Mouse (Mus musculus) heart, adult 10 weeks (tissue): ENCODE results near the gene Cox6b2. TPM values are rescaled to one million over a fixed set of nuclear protein-coding genes. Genes with fewer than 3 reads are reported as not detected.

Experiments
- polyA plus RNA-seq: library from polyadenylated mRNA; stranded (reverse); fragments of 350-450 nt; fragmentation: Illumina TruSeq; extraction: RNeasy Lipid Tissue Mini Kit (QIAGEN cat#74804); gene quantifications from one replicate; pipeline ENCODE4 v1.2.3, GENCODE M21; 2014; ENCODE audit warnings: low read depth, low replicate concordance

The Cox6b2 gene
- polyA plus RNA-seq = 10.7 TPM

DNA sequence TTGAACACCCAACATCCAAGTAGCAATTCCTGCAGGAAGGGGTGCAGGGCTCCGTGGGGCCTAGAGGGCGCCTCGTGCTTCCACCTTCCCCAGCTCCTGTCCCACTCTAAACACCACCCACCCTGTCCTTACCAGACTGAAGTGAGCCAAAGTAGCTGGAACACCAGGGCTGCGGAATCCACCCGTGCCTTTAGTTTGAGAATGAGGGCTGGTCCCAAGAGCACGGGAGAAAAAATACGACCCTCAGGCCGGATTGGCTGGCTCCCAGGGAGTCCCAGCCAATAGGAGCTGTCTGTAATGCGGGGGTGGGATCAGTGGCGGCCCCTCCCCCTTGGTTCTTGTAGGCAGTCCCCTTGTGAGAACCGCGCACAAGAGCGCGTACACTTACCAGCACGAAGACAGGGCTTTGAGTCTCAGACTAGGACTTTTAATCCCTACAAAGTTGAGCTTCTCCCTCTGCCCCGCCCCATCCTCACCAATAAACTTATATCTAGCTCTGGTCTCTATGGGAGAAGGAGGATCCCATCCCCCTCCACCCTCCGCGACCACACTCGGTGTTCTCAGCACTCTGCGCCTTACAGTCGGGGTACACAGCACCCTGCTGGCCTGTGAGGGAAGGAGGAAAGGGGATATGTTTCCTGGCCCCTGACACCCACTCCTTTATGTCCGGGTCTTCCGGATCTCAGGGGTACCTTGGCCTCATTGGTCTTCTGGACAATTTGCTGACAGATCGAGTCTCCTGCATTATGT is at the start of gene Cox6b2:
Gene Cox6b2, minus strand, starts transcription at position 274 of the 750 bp plus-strand sequence.

DNA sequence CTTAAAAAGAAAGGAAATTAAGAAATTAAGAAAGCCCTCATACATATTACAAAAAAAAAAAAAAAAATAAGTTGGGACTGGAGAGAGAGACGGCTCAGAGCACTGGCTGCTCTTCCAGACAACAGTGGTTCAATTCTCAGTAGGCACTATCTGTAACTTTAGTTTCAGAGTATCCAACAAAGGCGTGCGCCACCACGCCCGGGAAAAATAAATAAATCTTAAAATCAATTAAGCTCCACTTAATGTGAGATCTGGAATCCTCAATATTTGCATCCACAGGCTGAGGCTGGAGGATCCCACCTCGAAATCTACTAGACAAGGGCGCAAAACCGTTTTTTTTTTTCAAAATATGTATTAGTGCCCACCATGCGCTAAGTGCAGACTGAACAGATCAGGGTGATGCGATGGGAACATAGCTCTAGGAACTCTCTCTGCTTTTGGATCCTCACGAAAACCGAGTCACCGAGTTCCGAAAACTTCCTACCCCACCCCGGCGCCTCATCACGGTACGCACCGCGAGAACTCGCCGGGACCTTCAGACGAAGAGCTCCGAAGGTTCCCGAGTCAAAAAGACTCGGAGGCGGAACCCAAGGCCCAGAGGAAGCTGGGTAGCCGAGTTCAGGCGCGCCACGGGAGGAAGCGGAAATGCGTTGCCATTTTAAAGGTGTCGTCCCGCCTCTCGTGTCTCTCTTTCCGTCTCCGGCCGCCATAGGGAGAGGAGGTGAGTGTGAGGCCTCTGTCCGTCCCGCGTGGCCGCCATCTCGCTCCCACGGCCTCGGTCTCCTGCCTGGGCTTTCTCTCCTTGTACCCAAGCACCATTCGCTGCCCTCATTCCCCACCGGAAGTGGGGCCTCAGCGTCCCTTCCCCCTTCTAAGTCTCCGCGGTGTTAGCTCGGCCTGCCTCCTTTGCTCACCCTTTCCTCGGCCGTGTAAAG is 39.7 kb upstream of the Cox6b2 start, which contains the start of gene Rpl28:
Gene Rpl28, plus strand, starts transcription at position 597 of the 935 bp plus-strand sequence.

GRCm38 (mm10) chr7:4789436-4789935 is 36.6 kb upstream of the Cox6b2 start, which contains the start of gene Tmem238:
Gene Tmem238 (minus strand): TSS chr7:4789656.

DNA sequence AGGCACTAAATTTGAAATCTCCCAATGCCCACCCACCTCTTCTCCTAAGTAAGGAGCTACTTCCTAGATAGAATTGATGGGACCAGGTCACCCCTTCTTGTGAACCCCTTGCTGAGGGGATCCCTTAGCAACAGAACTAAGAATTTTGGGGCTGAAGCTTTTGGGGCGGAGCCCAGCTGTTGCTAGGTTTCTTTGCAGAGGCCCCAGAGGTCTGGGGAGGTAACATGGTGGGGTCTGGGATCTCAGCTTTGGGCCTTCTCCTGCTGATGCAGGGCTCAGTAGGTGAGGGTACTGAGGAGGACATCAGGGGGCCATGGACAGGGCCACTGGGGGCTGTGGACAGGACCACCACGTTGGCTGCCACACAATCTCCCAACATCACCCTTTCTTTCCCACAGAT is 29.9 kb upstream of the Cox6b2 start, which contains the start of the genes Il11 and Tmem190:
Gene Il11, minus strand, starts transcription at position 101 of the 400 bp plus-strand sequence.
Gene Tmem190, plus strand, starts transcription at position 179 of the 400 bp plus-strand sequence.

DNA sequence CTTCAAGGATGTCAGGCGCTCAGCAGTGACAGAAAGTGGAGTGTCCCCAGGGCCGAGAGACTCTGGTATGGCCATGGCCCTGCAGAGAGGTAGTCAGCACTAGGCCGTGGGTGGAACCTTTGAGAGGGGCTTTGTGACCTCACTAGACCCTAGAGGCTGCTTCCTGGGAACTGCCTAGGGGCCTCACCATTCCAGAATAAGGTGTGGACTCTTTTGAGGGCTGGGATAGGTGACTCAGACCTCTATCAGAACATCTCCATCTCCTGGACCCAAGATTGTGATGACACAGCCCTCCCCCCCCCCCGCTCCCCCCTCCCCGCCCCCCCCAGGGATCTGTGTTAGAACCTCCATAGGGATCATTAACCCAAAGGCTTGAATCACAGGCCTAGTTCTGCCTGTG is 18.3 kb upstream of the Cox6b2 start, which contains the start of gene Fam71e2:
Gene Fam71e2, minus strand, starts transcription at position 101 of the 400 bp plus-strand sequence.

GRCm38 (mm10) chr7:4739544-4740275 is 13.2 kb downstream of the Cox6b2 start, which contains the start of gene Kmt5c:
Gene Kmt5c (plus strand): TSS chr7:4740115.

GRCm38 (mm10) chr7:4725169-4725568 is 27.7 kb downstream of the Cox6b2 start, which contains the start of gene Tmem150b:
Gene Tmem150b (minus strand): TSS chr7:4725249.

Other genes with a start within 250 kb of the Cox6b2 start
- gene Tnnt1, start 236.7 kb downstream of the Cox6b2 start, polyA plus RNA-seq = 33.8 TPM
- 10,656 TPM for gene Tnni3, start 228.9 kb downstream of the Cox6b2 start, polyA plus RNA-seq
- 7.5 TPM for gene Dnaaf3, start 220.6 kb downstream of the Cox6b2 start, polyA plus RNA-seq
- gene Syt5, start 205.6 kb downstream of the Cox6b2 start, polyA plus RNA-seq = 0.97 TPM
- not detected for gene Ptprh, start 149.1 kb downstream of the Cox6b2 start, polyA plus RNA-seq
- 7.5 TPM for gene Tmem86b, start 121.7 kb downstream of the Cox6b2 start, polyA plus RNA-seq
- 64.9 TPM for gene Ppp6r1, start 94.1 kb downstream of the Cox6b2 start, polyA plus RNA-seq
- gene Hspbp1, start 68.0 kb downstream of the Cox6b2 start, polyA plus RNA-seq = 37.1 TPM
- 2.1 TPM for gene Brsk1, start 62.5 kb downstream of the Cox6b2 start, polyA plus RNA-seq
- gene Tmem150b, start 27.8 kb downstream of the Cox6b2 start, polyA plus RNA-seq = not detected
- 22.8 TPM for gene Kmt5c, start 13.0 kb downstream of the Cox6b2 start, polyA plus RNA-seq
- not detected for gene Fam71e2, start 18.2 kb upstream of the Cox6b2 start, polyA plus RNA-seq
- gene Il11, start 29.8 kb upstream of the Cox6b2 start, polyA plus RNA-seq = not detected
- not detected for gene Tmem190, start 29.8 kb upstream of the Cox6b2 start, polyA plus RNA-seq
- 6.3 TPM for gene Tmem238, start 36.6 kb upstream of the Cox6b2 start, polyA plus RNA-seq
- gene Rpl28, start 39.8 kb upstream of the Cox6b2 start, polyA plus RNA-seq = 392 TPM
- gene Ube2s, start 59.5 kb upstream of the Cox6b2 start, polyA plus RNA-seq = 101 TPM
- gene Shisa7, start 91.6 kb upstream of the Cox6b2 start, polyA plus RNA-seq = not detected
- 13.4 TPM for gene Isoc2b, start 117.2 kb upstream of the Cox6b2 start, polyA plus RNA-seq
- gene Isoc2a, start 124.1 kb upstream of the Cox6b2 start, polyA plus RNA-seq = 45.8 TPM
- not detected for gene Gm36210, start 153.4 kb upstream of the Cox6b2 start, polyA plus RNA-seq
- 4.9 TPM for gene Zfp628, start 162.1 kb upstream of the Cox6b2 start, polyA plus RNA-seq
- gene Nat14, start 168.9 kb upstream of the Cox6b2 start, polyA plus RNA-seq = 4.8 TPM
- 4.7 TPM for gene Ssc5d, start 172.7 kb upstream of the Cox6b2 start, polyA plus RNA-seq
- gene Sbk2, start 211.3 kb upstream of the Cox6b2 start, polyA plus RNA-seq = 56.6 TPM
- gene Sbk3, start 218.1 kb upstream of the Cox6b2 start, polyA plus RNA-seq = 60.8 TPM
- 25.1 TPM for gene Zfp579, start 243.1 kb upstream of the Cox6b2 start, polyA plus RNA-seq